Mouse (Mus musculus): ENCODE data around the gene Olfr750.

GRCm38 (mm10) chr14:51051941-51052340 is 22.3 kb downstream of the Olfr750 start:
- TF ChIP-seq POLR2A (IDR thresholded peaks at IDR 0.05; ENCODE audit: low read depth, low read length) (no peak), KAT2A (IDR thresholded peaks at IDR 0.05; ENCODE audit: insufficient replicate concordance, low read length) (no peak), SIN3A (IDR thresholded peaks at IDR 0.05; ENCODE audit: low read length) (no peak), EP300 (IDR thresholded peaks at IDR 0.05; ENCODE audit: low read length) (no peak), TBP (conservative IDR thresholded peaks at IDR 0.05; ENCODE audit: low read depth, low read length) (no peak), MAZ (IDR thresholded peaks at IDR 0.05; ENCODE audit: low read depth, low read length) (no peak), ZNF384 (IDR thresholded peaks at IDR 0.05; ENCODE audit: low read depth, low read length) (no peak), CTCF (conservative IDR thresholded peaks at IDR 0.05 in 1 of 2, IDR thresholded peaks at IDR 0.05 in 1 of 2; ENCODE audit: low read depth in 2 of 2, low read length in 2 of 2) (no peak), MAFK (IDR thresholded peaks at IDR 0.05; ENCODE audit: insufficient replicate concordance, low read length) (no peak)
